Comparison of ENCODE assay signal across 29 mouse cellular contexts in genomic region chr12:102034934-102035333, GRCm38 (mm10).
"Had no signal": no experiment of that assay in that cellular context is flagged by ENCODE, and none has a peak within 500 bp of the region (broad histone marks: within the 10 kb centered on the region; RNA-seq: fewer than 3 reads in every experiment).

No protein-coding gene starts in this region.

- H3K4me1 ChIP-seq: limb, embryonic 10.5 days; limb, embryonic 12.5 days; limb, embryonic 13.5 days; limb, embryonic 15.5 days; liver, embryonic 12.5 days; liver, embryonic 13.5 days; liver, embryonic 15.5 days; lung, embryonic 15.5 days; midbrain, embryonic 15.5 days; neural tube, embryonic 12.5 days had no signal

- H3K36me3 ChIP-seq: limb, embryonic 10.5 days; limb, embryonic 12.5 days; limb, embryonic 13.5 days; limb, embryonic 15.5 days; liver, embryonic 12.5 days; liver, embryonic 13.5 days; liver, embryonic 15.5 days; lung, embryonic 15.5 days; midbrain, embryonic 10.5 days; midbrain, embryonic 12.5 days; midbrain, embryonic 13.5 days; midbrain, embryonic 15.5 days; neural tube, embryonic 12.5 days had no signal

- ATAC-seq: liver, embryonic 12.5 days; lung, postnatal 0 days; midbrain, embryonic 13.5 days; midbrain, embryonic 15.5 days; midbrain, embryonic 16.5 days had no signal

- DNase-seq: left cerebral cortex, postnatal 4 days; liver; liver, embryonic 13.5 days; liver, postnatal 0 days; lung, adult 18-20 months; lung, adult 2 months; lung, embryonic 14.5 days; lung, postnatal 14 days; lung, postnatal 36 days; lung, postnatal 4 days; midbrain, embryonic 14.5 days had no signal

- H3K4me3 ChIP-seq: limb, embryonic 10.5 days; limb, embryonic 12.5 days; limb, embryonic 13.5 days; limb, embryonic 15.5 days; liver, embryonic 12.5 days; liver, embryonic 13.5 days; liver, embryonic 15.5 days; lung, embryonic 15.5 days; megakaryocyte, embryonic 14.5 days; midbrain, embryonic 10.5 days; midbrain, embryonic 12.5 days; midbrain, embryonic 13.5 days; midbrain, embryonic 15.5 days; myocyte; neural tube, embryonic 12.5 days had no signal

- H3K27me3 ChIP-seq: limb, embryonic 12.5 days; limb, embryonic 13.5 days; limb, embryonic 15.5 days; liver, embryonic 12.5 days; liver, embryonic 13.5 days; liver, embryonic 15.5 days; lung, embryonic 15.5 days; midbrain, embryonic 12.5 days; midbrain, embryonic 13.5 days; midbrain, embryonic 15.5 days; neural tube, embryonic 12.5 days had no signal

- H3K9me3 ChIP-seq: limb, embryonic 10.5 days; limb, embryonic 12.5 days; limb, embryonic 13.5 days; limb, embryonic 15.5 days; liver, embryonic 12.5 days; liver, embryonic 13.5 days; liver, embryonic 15.5 days; lung, embryonic 15.5 days; megakaryocyte, embryonic 14.5 days; midbrain, embryonic 10.5 days; midbrain, embryonic 12.5 days; midbrain, embryonic 13.5 days; midbrain, embryonic 15.5 days; neural tube, embryonic 12.5 days had no signal

- H3K27ac ChIP-seq: limb, embryonic 10.5 days; limb, embryonic 12.5 days; limb, embryonic 13.5 days; limb, embryonic 15.5 days; liver, embryonic 12.5 days; liver, embryonic 13.5 days; liver, embryonic 14.5 days; liver, embryonic 15.5 days; lung, embryonic 15.5 days; macrophage; midbrain, embryonic 10.5 days; midbrain, embryonic 12.5 days; midbrain, embryonic 13.5 days; midbrain, embryonic 15.5 days; neural tube, embryonic 12.5 days had no signal
